Mouse (Mus musculus) embryonic facial prominence, embryonic 14.5 days (tissue): ENCODE measurements at regions not wholly inside any gene's neighbourhood (a gene's known extent, or its start where the extent isn't known, plus 50 kb on each side); places are given as distances from the start of the nearest gene placed in this dataset.

Source experiments
- ATAC-seq: fragments of 200-750 bp; cut with Nextera tagmentation; 2 replicates; pipeline ENCODE4 v1.8.0; 2017; ENCODE audit warnings: low read depth, moderate number of reproducible peaks, moderate TSS enrichment
- DNase-seq: peaks from one replicate; pipeline ENCODE4 v3.0.0-alpha.2; 2015; ENCODE audit warnings: low spot score
- H3K27ac ChIP-seq: fragments of 300-500 bp; sonication (generic); replicated peaks from 2 replicates; pipeline ENCODE4 v1.5.1; 2014; ENCODE audit warnings: low read depth, mild to moderate bottlenecking, low read length, moderate library complexity
- H3K27me3 ChIP-seq: fragments of 300-500 bp; sonication (generic); replicated peaks from 2 replicates; pipeline ENCODE4 v1.6.1; 2014; ENCODE audit warnings: low read length; ENCODE audit not compliant: control insufficient read depth, insufficient read depth
- H3K36me3 ChIP-seq: fragments of 300-500 bp; sonication (generic); 2 replicates; pipeline ENCODE4 v1.6.1; 2014; ENCODE audit warnings: low read length, mixed read lengths; ENCODE audit not compliant: control insufficient read depth, insufficient read depth
- H3K4me1 ChIP-seq: fragments of 300-500 bp; sonication (generic); 2 replicates; pipeline ENCODE4 v1.6.1; 2014; ENCODE audit warnings: antibody characterized with exemption, low read length; ENCODE audit not compliant: control insufficient read depth, insufficient read depth
- H3K4me2 ChIP-seq: fragments of 300-500 bp; sonication (generic); 2 replicates; pipeline ENCODE4 v1.6.1; 2014; ENCODE audit warnings: low read depth, mild to moderate bottlenecking, low read length, moderate library complexity, mixed read lengths
- H3K4me3 ChIP-seq: fragments of 300-500 bp; sonication (generic); 2 replicates; pipeline ENCODE4 v1.5.1; 2014; ENCODE audit warnings: low read depth, mild to moderate bottlenecking, low read length
- H3K9ac ChIP-seq: fragments of 300-500 bp; sonication (generic); 2 replicates; pipeline ENCODE4 v1.6.1; 2014; ENCODE audit warnings: low read depth, mild to moderate bottlenecking, low read length, moderate library complexity, mixed read lengths
- H3K9me3 ChIP-seq: fragments of 300-500 bp; sonication (generic); 2 replicates; pipeline ENCODE4 v1.6.1; 2016; ENCODE audit warnings: low read length; ENCODE audit not compliant: control insufficient read depth
- WGBS: fragments of 180-500 bp; shearing (Covaris S2); extraction: QIAGEN DNeasy Blood & Tissue Kit; methylation state at CpG from one replicate; pipeline ENCODE4 v1.1.7; 2014; 5-methylcytosine and 5-hydroxymethylcytosine counted together

DNA sequence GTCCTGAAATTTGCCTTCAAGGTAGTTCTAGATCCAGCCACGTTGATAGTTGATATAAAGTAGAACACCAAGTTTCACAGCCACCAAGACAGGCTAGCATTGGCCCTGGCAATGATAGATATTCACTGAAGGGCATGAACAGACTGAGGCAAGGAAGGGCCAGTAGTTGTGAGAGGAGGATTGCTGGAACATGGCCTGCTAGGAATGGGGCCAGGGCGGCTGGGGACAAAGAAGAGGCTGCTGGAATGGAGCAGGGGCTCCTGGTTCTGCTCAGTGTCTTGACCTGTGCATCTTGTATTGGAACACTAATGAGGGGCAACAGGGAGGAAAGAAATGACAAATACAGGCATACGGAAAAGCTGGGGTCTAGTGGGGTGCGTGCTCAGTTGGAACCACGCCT is 123.0 kb downstream of the Tmem18 start:
- no peak for ATAC-seq
- H3K36me3 ChIP-seq = no peaks in the 10 kb centered on the region
- H3K4me2 ChIP-seq = no peak overlapping the region
- H3K9me3 ChIP-seq = no peaks in the 10 kb centered on the region
- no peaks in the 10 kb centered on the region for H3K27me3 ChIP-seq
- 79% methylated on average over 5 of the region's 5 CpGs for WGBS
- H3K4me1 ChIP-seq = no peaks in the 10 kb centered on the region
- no peak for DNase-seq
- no peak overlapping the region for H3K9ac ChIP-seq
- no peak overlapping the region for H3K27ac ChIP-seq
- H3K4me3 ChIP-seq = no peak overlapping the region

DNA sequence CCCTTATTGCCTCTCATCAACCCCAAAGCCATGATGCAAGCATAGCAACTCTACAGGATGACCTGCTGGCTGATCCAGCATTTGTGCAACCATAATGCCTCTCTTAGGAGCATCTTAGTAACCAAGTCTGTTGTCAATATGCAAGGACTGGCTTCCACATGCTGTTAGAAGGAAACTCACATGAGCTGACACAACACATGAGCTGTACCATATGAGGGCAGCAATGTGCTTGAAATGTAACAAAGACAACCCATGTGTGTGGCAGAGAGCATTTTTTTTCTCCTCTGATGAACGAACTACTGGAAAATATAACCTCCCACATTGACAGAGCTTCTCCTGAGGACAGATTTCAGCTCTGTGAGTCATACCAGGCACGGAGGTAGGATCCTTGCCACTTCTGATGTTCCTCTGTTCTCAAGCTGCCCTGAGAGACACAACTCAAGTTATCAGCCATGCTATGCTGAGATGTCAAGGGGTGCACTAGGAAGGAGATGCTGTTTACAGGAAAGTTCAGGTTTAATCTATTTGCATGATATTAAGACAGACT is 124.5 kb downstream of the Tmem18 start:
- H3K4me1 ChIP-seq = no peaks in the 10 kb centered on the region
- H3K36me3 ChIP-seq = no peaks in the 10 kb centered on the region
- no peaks in the 10 kb centered on the region for H3K9me3 ChIP-seq
- H3K4me2 ChIP-seq = no peak overlapping the region
- WGBS = 45% methylated on average over 2 of the region's 2 CpGs
- no peak overlapping the region for H3K4me3 ChIP-seq
- no peaks in the 10 kb centered on the region for H3K27me3 ChIP-seq
- H3K27ac ChIP-seq = no peak overlapping the region
- ATAC-seq (no peak), DNase-seq (peak; percentile 54)
- no peak overlapping the region for H3K9ac ChIP-seq

DNA sequence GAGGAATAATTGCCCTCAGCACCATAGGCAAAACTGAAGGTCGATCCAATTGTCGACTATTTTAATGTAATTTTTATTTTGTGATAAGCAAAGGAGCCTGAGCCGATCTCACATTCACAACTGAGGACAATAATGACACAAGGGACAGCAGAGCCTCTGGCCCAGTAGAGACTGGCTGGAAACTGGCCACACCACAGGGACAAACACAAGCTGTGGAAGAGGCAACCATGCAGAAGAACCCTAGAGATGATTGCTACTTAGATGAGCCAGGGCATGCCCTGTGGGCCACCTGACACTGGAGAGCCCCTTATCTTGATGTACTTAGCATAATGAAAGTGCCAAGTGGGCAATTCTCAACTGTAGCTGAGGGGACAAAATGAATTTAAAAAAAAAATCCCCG is 126.3 kb downstream of the Tmem18 start:
- no peak overlapping the region for H3K4me3 ChIP-seq
- no peaks in the 10 kb centered on the region for H3K4me1 ChIP-seq
- H3K27ac ChIP-seq = no peak overlapping the region
- ATAC-seq (no peak), DNase-seq (no peak)
- H3K9me3 ChIP-seq = no peaks in the 10 kb centered on the region
- no peak overlapping the region for H3K4me2 ChIP-seq
- WGBS = 74% methylated on average over 4 of the region's 4 CpGs
- H3K9ac ChIP-seq = no peak overlapping the region
- H3K36me3 ChIP-seq = no peaks in the 10 kb centered on the region
- no peaks in the 10 kb centered on the region for H3K27me3 ChIP-seq

DNA sequence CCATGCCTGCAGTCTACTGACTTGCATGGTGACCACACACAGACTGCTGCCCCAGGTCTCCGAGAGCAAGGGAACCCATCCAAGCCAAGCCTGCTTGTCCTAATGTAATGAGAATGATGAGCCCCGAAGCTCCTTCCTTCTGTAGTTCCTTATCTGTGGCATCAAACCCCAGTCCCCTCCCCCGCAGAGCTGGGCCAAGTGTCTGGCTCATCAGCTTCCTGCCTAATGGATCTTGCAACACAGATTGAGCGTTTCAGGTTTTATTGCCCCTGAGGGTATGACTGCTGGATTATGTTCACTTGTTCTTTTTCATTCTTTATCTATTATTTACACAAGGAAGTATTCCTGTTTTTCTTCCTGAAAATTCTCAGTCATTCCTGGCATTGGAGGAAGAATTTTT is 142.5 kb downstream of the Tmem18 start:
- Histone ChIP-seq H3K4me3 (no peak overlapping the region), H3K27me3 (no peaks in the 10 kb centered on the region), H3K27ac (no peak overlapping the region), H3K4me1 (no peaks in the 10 kb centered on the region), H3K9ac (no peak overlapping the region), H3K9me3 (no peaks in the 10 kb centered on the region), H3K36me3 (no peaks in the 10 kb centered on the region), H3K4me2 (no peak overlapping the region)
- DNase-seq (peak; percentile 29), ATAC-seq (no peak)
- WGBS = 49% methylated on average over 4 of the region's 4 CpGs

DNA sequence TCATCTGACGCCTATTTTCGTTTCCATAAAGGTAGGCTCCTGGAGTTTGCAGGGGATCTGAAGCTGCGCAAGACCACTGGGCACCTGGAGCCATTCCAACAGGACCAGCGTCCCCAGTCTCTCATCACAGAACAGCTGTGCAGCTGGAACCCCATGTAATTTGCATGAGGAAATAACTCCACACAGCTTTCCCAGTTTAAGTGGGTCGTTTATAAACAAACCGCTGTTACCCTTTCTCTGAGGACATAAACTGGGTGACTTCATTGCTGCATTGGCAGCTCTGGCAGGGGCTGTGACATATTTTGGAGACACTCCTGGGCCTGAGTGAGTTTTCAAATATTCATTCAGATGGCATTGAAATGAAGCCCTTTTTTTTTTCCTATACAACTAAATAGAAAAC is 145.2 kb downstream of the Tmem18 start:
- no peaks in the 10 kb centered on the region for H3K4me1 ChIP-seq
- DNase-seq (no peak), ATAC-seq (no peak)
- 76% methylated on average over 6 of the region's 6 CpGs for WGBS
- H3K36me3 ChIP-seq = no peaks in the 10 kb centered on the region
- no peak overlapping the region for H3K27ac ChIP-seq
- H3K27me3 ChIP-seq = no peaks in the 10 kb centered on the region
- H3K9ac ChIP-seq = no peak overlapping the region
- no peak overlapping the region for H3K4me2 ChIP-seq
- no peak overlapping the region for H3K4me3 ChIP-seq
- H3K9me3 ChIP-seq = no peaks in the 10 kb centered on the region

DNA sequence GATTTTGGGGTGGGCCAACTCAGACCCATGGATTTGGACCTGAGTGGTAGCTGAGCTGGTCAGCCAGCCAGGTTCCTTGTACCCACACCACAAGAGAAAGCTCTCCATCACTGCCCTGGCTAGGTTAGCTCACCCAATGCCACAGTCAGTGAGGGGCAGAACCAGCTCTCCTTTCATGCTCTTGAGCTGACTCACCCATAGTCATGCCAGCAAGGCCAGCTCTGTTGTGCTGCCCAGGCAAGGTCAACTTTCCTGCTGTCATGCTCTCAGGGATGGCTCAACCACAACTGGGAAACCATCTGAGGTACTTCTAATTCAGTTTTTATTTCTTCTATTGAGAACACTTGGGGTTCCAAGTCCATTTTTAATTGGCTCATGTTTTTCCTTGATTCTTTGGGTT is 116.5 kb upstream of the Alkal2 start:
- no peaks in the 10 kb centered on the region for H3K9me3 ChIP-seq
- no peak overlapping the region for H3K9ac ChIP-seq
- DNase-seq (no peak), ATAC-seq (no peak)
- H3K4me1 ChIP-seq = no peaks in the 10 kb centered on the region
- H3K27me3 ChIP-seq = no peaks in the 10 kb centered on the region
- no peak overlapping the region for H3K4me3 ChIP-seq
- no peak overlapping the region for H3K27ac ChIP-seq
- no peaks in the 10 kb centered on the region for H3K36me3 ChIP-seq
- H3K4me2 ChIP-seq = no peak overlapping the region

DNA sequence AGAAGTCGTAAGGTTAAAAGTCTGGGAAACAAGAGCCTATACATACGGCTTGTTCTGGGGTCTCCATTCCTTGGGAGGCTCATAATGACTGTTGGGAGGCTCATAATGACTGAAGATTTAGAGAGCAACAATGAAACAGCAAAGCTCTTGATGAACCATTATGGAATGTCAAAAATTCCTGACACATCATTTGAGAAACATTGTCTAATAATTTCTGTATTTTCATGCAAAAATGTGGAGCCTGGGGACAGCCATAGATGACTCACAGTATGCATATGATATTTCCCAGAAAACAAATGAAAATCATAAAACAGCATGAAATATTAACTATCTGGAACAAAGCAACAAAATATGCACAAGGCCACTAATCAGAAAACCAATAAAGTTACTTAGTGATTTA is 90.8 kb upstream of the Alkal2 start:
- H3K36me3 ChIP-seq = no peaks in the 10 kb centered on the region
- no peak overlapping the region for H3K9ac ChIP-seq
- H3K27me3 ChIP-seq = no peaks in the 10 kb centered on the region
- 77% methylated on average over 2 of the region's 2 CpGs for WGBS
- DNase-seq = no peak
- H3K4me1 ChIP-seq = no peaks in the 10 kb centered on the region
- no peak overlapping the region for H3K27ac ChIP-seq
- no peak overlapping the region for H3K4me2 ChIP-seq
- no peak overlapping the region for H3K4me3 ChIP-seq
- no peaks in the 10 kb centered on the region for H3K9me3 ChIP-seq
- no peak for ATAC-seq

DNA sequence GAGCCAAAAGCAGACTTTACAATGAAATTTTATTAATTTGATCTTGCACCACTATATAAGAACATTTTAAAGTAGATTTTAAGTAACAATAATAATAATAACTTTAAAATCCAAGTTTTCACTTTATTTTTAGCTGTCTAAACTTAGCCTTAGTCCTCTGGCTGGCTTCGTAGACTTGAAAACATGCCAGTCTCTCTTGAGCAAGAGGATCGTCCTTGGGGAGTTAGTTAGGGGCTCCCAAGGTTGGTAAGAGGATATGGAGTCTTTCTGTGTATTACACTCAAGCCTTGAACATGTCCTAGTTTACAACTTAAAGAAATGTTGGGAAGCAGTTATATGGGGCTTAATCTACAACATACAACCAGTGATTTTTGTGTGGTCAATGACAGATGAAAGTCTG is 68.0 kb upstream of the Alkal2 start:
- Histone ChIP-seq H3K4me2 (no peak overlapping the region), H3K36me3 (no peaks in the 10 kb centered on the region), H3K4me1 (no peaks in the 10 kb centered on the region), H3K9ac (no peak overlapping the region), H3K27ac (no peak overlapping the region), H3K27me3 (no peaks in the 10 kb centered on the region), H3K9me3 (no peaks in the 10 kb centered on the region), H3K4me3 (no peak overlapping the region)
- WGBS = 71% methylated on average over 2 of the region's 2 CpGs
- ATAC-seq (no peak), DNase-seq (peak; percentile 6)

DNA sequence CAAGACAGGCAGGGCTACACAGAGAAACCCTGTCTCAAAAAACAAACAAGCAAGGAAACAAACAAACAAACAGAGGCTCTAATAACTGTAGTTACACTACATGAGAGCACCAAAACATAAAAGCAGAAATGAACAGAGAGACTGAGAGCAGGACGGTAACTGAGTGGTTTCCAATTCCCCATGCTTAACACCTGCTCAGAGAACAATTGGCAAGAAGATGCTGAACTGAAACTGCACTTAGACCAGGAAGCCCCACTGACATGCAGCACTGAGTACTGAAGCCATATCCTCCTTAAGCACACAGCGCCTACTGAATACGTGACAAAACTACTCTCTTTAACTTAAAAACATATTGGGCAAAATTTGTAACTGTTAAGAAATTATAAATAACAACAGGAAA is 52.7 kb upstream of the Alkal2 start:
- H3K27me3 ChIP-seq = no peaks in the 10 kb centered on the region
- H3K4me3 ChIP-seq = no peak overlapping the region
- no peak overlapping the region for H3K27ac ChIP-seq
- H3K4me2 ChIP-seq = no peak overlapping the region
- WGBS = 90% methylated on average over 3 of the region's 3 CpGs
- no peaks in the 10 kb centered on the region for H3K36me3 ChIP-seq
- H3K9ac ChIP-seq = no peak overlapping the region
- ATAC-seq = no peak
- no peaks in the 10 kb centered on the region for H3K4me1 ChIP-seq
- H3K9me3 ChIP-seq = no peaks in the 10 kb centered on the region
- DNase-seq = no peak
